Mouse (Mus musculus): ENCODE data around the gene Slc26a1.
A peak's percentile ranks its signal among the peaks of the same experiment; 100 is the strongest.

The Slc26a1 gene

DNA sequence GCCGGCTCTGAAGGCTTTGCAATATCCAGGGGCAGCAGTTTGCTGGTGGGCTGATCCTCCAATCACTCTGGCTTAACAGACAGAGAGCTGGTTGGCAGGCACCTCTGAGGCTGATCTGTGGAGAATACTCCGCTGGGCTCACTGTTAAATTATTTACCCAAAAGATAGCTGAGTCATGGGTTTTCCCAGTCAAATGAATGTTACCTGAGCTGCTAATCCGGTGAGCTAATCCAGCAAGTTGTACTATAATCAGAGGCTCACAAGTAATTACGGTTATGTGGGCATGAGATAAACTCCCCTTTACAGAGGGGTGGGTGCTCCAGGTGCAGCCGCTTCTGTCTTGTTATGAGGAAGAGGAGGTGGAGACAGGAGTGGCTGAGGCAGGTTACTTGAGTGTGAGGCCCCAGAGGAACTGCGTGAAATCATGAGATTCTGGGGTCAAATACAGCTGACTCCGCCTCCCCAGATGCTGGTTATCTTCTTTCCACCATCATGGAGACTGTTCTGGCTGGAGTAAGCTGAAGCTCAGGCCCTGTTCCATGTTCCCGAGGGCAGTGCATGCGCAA lies at the start of gene Slc26a1:
Gene Slc26a1 (minus strand): TSS at position 319 of the 566 bp plus-strand sequence.
- DNase-seq, result no peak

DNA sequence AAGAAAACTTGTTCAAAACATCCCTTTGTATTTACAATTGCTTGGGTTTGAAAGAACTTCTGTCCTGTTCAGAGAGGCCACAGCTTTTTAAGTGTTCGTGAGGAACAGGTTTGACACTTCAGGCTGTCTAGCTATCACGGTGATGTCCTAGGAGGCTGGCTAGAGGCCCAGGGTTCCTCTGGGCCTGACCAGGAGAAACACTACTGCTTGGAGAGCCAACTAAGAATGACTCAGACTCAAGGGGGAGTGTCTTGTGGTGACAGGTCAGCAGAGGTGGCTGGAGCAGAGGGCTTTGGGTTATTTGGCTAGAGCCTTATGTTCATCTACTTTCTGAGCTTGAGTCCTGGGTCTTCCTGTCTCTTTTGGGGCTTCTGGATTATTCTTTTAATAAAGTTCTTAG lies 48.6 kb upstream of the Slc26a1 start:
- no peak for DNase-seq

DNA sequence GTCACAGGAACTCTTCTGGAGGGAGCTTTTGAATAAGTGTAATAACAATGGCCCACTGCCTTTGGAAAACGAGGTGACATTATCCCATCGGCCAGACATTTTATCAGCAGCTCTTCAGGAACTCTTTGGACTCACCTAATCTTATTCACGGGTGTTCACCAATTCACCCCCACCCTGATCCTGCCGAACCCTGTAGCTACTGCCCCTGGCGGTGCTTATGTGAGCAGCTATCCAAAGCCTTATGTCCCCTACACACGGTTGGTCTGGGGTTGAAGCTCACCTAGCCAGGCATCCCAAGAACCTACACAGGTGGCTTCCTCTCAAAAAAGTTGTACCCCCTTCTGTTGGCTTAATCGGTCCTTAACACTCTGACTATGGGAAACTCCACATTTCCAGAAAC lies 44.4 kb upstream of the Slc26a1 start:
- DNase-seq, result no peak

DNA sequence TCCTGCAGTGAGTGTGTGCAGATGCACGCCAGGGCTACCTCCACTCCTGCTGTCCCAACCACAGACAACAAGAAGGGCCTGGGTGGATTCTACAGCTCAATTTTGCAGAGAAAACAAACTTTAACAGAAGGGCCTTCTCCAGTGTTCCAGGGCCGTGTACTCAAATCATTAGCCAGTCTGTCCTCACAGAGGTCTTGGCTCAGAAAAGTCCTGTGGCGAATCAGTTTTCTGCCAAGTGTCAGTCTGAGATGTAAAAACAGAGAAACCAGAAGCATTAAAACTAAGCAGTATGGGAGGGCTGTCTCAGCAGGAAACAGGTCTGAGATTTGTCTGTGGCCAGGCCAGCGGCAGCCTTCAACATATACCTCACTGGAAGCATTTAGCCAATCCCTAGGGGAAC lies 42.7 kb upstream of the Slc26a1 start:
- peak; percentile 76 to 85 for DNase-seq

DNA sequence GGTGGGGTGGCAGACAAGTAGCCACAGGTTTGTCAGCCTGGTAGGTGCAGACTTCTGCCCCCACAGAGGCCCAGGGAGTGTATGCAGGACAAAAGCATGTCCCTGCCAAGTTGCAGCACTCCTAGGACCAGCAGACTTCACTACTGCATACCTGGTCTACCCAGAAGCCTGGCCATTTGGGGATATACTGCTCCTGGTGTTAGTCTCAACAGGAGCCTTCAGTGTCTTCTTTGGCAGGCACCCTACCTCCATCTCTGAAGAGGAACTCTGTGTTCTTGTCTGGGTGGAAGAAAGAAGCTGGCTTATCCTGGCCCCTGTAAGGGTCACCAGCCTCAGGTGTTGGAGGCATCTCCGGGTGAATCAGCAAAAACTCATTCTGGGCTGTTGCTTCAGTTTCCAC lies 40.6 kb upstream of the Slc26a1 start:
- DNase-seq, result no peak

DNA sequence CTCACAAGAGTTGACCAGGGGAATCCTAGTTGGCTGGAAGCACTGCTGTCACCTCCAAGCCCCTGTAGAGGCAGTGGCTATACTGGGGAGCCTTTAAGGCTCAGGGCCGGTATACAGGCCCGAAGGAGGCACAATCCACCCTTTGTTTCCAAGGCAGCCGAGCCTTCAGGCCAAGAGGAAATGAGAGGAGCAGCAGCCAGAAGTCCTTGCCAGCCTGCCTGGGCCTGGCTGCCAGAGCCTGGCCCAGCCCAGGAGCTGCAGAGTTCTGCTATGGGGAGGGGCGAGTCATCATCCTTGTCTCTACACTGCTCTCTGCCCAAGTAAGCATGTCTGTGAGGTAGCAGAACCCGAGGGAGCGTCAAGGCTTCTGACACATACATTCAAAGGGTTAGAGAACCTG lies 38.8 kb upstream of the Slc26a1 start:
- peak; percentile 76 to 81 for DNase-seq

DNA sequence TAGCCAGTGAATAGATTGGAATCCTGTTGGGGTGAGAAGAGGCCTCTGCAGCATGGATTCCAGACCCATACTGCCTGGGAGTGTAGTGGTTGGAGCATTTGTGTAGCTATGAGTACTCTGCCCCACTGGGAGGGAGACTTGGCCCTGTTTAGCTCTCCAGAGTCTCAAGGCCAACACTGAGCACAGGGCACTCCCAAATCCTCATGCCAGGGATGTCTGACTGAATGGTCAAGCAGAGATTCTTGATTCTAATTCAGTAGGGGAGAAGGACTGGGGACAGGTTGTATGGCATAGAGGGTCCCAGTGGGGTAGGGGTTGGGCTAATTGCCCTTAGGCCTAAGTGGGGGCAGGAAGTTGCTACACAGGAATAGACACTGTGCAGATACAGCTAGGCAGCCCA lies 38.3 kb upstream of the Slc26a1 start:
- peak; percentile 45 to 46 for DNase-seq

DNA sequence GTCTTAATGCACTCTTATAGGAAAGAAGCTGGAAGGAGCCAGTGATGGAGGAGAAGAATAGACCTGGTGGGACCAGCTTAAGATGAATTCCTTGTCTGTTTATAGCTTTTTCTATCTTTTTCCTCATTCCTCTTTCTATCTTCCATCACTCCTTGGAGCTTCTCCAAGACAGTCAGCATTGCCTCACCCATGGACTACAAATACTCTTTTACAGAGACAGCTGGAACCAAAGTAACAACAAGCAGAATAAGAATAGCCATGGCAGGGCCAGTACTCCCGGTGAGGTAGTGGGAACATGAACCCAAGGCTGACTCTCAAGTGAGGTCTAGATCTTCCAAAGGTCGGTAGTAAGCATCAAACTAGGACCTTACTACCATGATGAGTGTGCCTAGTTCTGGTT lies 37.7 kb upstream of the Slc26a1 start:
- no peak for DNase-seq

DNA sequence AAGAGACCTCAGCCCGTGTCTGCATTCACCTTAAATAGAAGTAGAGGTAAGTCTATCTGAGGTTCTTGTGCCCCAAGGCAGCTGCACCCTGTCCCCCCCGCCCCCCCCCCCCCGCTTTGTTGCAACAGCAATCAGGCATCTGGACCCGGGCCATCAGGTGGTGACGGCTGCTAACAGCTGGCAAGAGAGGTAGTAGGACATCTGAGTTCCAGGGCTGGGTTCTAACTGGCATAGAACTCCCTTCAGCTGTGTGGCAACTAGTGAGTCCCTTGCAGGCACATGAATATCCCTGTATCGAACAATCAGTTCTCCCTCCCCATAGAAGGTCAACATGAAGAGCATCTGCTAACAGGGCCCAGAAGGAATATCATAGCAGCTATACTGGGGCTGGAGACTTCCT lies 36.6 kb upstream of the Slc26a1 start:
- no peak for DNase-seq

DNA sequence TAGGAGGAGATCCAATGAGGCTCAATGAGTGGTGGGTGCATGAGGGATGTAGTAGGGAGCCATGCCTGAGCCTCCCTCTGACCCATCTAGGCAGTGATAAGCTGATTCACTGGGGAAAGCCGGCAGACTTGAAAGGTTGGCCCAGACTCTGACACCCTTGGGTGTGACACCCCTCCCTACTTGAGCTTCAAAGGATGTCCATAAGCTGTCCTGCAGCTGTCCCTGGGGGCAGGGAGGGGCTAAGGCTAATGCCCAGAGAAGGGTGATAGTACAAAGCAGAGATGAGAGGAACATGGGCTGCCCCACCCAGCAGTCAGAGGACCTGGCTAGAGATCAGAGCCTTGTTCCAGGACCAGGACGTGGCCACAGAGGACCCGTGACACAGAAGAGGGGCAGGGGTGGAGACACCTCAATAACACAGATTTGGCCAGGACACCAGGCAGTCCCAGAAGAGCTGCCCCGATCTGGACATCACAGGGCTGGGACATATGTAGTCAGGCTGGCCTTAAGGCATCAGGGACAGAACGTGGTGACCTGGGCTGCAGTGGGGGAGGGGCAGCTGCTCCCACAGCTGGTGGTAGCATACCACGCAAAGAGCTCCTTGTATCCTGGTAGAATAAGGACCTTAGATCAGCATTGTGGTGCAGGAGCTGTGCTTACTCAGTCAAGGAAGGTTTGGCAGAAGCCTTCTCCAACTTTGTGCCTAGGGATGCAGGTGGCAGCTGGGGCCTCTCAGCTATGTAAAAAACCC lies 33.8 kb upstream of the Slc26a1 start:
- DNase-seq, result no peak

DNA sequence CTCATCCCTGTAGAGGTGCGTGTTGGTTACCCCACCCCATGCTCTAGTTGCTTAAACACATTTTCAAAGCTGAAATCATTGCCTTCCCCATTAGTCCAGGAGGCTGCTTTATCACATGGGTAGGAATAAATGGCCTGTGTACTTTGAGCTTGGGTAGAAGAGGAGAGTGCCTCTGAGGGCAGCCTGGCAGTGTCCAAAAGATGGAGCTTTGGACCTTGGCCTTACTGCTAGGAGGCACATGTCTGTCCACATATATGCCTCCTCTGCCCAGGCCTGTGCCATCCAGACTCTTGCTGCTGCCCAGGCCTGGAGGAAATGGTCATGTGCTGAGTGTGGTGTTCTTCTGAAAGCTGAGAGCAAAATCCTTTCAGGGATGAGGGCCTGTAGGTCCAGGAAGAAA lies 33.0 kb upstream of the Slc26a1 start:
- DNase-seq, result no peak

DNA sequence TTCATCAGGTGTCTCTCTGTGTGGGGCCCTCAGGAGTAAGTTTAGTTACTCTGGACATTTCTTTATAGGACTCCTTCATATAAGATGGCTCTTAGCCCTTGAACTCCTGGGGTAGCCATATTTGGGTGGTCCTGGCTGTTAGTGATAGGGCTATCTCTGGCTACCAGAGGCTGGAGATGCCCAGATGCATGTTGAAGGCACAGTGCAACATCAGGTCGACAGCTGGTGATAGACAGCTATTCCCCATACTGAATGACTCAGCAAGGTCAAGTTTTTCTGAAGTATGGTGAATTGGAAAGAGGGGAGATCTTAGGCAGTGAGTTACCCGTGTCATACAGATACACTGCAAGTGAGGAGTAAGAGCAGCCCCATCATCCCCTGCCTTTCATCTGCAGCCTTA lies 32.4 kb upstream of the Slc26a1 start:
- DNase-seq, result no peak

DNA sequence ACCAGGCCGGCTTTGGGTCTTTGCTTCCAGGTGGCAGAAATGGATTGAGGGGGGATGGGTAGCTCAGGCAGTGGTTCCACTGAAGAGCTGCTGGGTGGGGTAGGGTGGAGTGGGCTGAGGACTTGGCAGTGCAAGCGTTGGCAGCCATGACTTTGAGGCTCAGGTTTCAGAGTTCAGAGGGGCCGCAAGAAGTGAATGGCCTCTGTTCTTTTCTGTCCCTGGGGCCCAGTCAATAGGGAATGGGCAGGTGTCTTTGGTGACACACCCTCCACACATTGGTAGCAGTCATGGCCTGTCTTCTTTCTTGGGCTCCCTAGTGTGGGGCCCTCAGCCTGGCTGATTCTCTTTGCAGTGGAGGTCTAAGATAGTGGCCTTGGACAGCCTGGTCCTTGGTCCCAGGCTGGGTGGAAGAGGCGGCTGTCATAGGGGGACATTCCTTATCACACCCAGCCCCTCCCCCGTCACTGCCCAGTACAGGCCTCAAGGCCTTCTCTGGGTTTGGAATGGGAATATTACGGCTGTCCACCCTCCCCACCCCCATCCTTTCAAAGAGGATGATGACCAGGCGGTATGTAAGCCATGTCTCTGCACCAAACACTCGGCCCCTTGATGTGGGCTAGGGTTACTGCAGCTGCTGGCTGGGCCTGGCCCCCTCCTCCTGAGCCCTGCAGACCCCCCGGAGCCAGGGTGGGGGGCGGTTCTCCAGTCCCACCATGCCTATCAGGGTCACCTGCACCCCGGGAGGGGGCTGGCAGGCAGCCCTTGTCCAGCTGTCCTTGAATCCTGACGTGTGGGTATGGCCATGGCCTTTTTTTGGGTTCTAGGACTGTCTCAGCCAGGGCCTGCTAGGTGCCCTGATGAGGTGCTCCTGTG lies 28.6 kb upstream of the Slc26a1 start:
- no peak for DNase-seq

DNA sequence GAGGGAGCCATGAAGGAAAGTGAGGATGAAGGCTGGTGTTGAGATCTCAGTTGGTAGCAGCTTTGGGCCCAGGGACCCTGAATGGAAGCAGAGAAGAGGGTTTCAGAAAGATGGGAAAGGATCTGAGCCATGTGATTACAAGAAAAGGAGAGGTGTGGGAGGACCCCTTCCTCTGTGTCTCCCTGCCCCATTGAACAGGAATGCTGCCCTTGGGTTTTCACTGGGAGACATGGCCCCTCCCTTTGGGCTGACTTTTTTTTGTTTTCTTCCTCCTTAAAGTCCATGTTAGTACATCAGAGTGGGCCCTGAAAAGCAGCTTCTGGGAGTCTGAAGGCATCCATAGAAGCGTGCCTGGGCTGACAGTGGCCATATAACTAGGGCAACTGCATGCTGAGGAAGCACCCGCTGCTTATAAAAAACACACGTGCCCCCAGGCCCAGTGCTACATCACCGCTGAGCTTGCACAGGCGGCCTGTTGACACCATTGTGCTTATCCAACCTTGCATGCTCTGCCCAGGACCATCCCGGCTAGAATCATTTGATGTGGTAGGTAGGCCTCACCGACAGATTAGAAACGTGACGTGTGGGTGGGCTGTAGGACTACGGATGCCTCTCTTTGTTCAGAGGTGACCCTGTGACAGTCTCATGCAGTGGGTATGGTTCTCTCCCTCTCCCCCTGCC lies 26.1 kb upstream of the Slc26a1 start:
- DNase-seq, result no peak

DNA sequence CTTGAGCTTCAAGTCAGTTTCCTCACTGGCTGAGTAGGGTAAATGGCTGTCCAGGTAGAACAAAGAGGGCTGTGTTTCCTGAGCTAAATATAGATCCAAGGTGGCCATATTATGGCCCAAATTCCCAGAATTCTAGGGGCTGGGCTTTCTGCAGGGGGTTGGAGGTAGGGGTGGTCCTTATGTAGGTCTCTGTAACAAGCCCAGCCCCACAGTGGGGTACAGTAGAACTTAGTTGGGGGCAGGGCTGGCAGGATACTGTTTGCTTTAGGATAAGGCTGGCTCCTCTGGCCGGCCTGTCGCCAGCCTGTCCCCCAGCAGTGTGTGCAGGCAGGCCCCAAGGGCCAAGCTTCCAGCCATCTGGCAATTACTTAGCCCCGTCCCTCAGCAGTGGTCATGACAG lies 25.0 kb upstream of the Slc26a1 start:
- no peak for DNase-seq

DNA sequence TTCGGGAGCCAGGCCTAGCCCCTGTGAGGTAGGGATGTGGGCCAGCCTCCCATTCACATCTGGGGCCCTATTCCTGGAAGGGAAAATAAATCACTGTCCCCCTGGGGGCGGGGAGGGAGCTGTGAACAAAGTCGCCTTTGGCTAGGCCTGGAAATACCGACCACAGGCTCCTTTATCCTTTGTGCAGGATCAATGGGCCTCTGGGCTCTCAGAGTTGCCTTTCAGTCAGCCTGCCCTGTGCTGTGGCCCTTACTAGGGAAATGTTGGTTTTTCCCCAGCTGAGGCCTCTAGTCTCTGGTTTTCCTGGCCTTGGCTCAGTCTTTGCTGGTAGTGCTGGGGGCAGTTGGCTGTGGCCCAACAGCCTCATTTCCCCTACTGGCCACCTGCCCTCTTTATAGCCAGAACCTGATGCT lies 22.0 kb upstream of the Slc26a1 start:
- DNase-seq, result peak; percentile 50 to 69

DNA sequence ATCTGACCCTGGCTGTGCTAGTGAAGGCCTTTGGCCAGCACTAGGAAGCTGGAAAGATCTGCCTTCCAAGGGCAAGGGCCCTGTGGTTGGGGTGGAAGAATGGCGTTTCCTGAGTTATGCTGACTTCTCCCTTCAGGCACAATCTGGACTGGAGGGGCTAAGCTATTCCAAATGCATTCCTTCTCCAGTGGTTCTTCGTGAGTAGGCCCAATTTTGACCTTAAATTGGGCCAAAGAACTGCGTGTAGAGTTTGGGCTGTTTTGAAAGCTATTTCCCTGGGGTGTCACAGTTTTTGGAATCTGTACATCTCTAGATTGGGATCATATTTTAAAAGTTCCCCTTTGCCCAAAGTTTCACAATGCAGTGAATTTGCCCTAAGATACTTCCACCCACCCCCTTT lies 21.2 kb upstream of the Slc26a1 start:
- no peak for DNase-seq

DNA sequence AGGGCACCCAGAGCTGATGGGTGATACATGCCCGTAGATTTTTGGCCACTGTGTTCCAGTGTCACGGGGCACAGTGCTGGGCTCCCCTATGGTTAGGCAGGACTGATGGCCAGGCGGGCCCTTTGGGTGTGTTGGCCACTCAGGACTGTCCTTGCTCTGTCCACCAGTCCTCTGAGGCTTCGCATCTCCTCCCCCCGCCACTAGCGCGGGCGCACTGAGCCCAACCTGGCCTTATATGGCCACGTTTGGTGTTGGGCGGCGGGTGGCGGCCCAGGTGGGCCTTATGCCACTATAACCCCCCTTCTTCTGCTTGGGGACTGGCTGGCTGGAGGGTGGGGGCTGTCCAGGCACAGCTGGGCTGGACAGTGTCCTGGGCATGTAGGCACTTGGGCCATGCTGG lies 20.5 kb upstream of the Slc26a1 start:
- DNase-seq, result no peak

DNA sequence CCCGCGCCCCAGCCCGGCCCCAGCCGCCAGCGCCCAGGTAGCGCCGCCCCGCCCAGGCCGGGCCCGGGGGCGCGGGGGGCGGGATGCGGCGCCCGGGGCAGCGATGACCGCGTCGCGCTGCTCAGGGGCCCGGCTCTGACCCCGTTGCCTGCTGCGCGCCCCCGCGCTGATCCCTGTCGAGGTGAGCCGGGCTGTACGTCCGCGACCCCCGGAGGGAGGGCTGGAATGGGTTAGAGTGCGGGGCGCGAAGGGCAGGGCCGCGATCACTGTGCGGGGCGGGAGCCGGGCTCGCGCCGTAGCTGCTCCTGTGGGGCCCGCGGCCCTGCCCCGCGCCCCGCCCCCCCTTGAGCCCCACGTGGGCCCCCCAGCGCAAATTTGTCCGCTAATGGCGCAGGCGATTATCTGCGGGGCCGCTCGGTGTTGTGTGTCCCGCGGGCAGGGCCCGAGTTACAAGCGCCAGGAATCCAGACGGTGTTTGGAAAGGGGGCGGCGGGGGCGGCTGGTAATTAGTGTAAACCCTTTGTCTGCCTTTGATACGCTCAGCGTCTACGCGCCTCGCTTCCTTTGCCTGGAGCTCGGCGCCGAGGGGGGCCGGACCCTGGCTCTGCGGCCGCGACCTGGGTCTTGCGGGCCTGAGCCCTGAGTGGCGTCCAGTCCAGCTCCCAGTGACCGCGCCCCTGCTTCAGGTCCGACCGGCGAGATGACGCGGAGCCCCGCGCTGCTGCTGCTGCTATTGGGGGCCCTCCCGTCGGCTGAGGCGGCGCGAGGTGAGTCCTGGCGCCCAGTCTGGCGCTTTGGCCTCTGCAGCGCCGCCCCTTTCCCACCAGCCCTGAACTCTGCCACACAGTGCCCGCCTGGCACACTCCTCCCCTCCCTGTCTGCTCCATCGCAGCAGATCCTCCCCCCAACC lies 19.2 kb upstream of the Slc26a1 start:
- DNase-seq, result peak; percentile 43 to 54

DNA sequence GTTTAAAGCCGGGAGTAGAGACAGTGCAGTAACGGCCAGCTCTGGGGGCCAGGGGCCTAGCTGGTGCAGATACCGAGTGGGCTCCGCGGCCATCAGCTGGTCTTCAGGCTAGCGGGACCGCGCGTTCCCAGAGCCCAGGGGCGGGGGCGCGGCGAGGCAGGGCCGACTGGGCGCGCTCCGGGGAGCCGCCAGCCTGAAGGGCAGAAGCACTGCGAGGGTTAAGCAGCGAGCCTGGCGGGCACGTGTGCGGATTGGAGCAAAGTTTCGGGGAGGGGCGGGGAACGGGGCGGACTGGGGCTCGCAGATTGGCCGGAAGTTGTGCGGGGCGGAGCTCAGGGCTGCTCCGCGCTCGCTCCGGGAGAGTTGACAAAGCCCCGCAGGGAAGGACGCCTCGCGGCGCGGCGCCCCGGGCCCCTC lies 18.5 kb upstream of the Slc26a1 start:
- DNase-seq, result peak; percentile 80 to 86

DNA sequence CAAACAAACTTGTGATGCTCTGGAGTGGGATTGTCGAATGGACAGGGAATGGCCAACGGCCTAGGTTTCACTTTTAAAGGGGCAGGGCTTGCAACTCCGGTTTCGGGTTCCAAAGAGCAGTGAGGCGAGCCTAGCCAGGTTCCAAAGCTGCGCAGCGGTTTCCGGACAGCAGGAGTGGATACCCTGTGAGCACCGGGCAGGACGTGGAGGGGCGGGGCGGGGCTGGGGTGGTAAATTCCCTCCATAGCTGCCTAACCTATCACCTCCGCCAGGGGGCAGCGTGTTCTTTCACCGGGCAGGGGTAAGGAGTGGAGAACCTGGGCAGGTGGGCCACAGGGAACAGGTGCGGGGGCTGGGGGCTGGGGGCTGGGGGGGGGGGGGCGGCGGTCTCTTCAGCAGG lies 16.9 kb upstream of the Slc26a1 start, which contains the start of gene Fgfrl1:
Gene Fgfrl1 (plus strand): TSS at position 112 of the 400 bp plus-strand sequence.
- DNase-seq, result peak; percentile 54 to 57

DNA sequence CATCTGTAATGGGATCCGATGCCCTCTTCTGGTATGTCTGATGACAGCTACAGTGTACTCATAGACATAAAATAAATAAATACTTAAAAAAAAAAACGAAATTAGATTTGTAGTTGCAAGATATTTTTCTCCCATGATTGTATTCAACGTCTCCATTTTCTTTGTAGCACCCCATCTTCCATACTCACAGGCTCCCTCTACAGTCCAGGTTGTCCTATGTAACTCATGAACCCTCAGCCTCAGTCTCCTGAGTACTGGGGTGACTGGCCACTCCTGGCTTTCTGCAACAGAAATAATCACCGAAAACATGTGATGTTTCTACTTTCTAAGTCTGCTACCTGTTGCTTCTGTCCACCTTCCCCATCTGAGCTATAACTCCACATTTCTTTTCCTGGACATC lies 15.8 kb upstream of the Slc26a1 start:
- no peak for DNase-seq
